Mouse (Mus musculus) stomach, embryonic 16.5 days (tissue): ENCODE results near the gene Tnfrsf22. TPM values are rescaled to one million over a fixed set of nuclear protein-coding genes. Genes with fewer than 3 reads are reported as not detected.
"Not testable (repeated sequence)": the region's sequence is repeated elsewhere in the genome, so short reads cannot be mapped to it uniquely, and the experiment has no call there.

Source experiments
- ATAC-seq: fragments of 200-750 bp; cut with Nextera tagmentation; 2 replicates; pipeline ENCODE4 v1.8.0; 2017; ENCODE audit warnings: moderate number of reproducible peaks, moderate TSS enrichment; ENCODE audit not compliant: insufficient read depth, low FRiP score
- H3K27ac ChIP-seq: fragments of 300-500 bp; sonication (generic); 2 replicates; pipeline ENCODE4 v1.5.1; 2014; ENCODE audit warnings: low read length
- H3K27me3 ChIP-seq: fragments of 300-500 bp; sonication (generic); 2 replicates; pipeline ENCODE4 v1.6.1; 2014; ENCODE audit warnings: low read length, control low read depth, mixed read lengths; ENCODE audit not compliant: control insufficient read depth, insufficient read depth
- H3K36me3 ChIP-seq: fragments of 300-500 bp; sonication (generic); 2 replicates; pipeline ENCODE4 v1.6.1; 2014; ENCODE audit warnings: low read length; ENCODE audit not compliant: control insufficient read depth, insufficient read depth
- H3K4me1 ChIP-seq: fragments of 300-500 bp; sonication (generic); 2 replicates; pipeline ENCODE4 v1.6.1; 2014; ENCODE audit warnings: low read length, control low read depth, mixed read lengths; ENCODE audit not compliant: control insufficient read depth, insufficient read depth
- H3K4me2 ChIP-seq: fragments of 300-500 bp; sonication (generic); 2 replicates; pipeline ENCODE4 v1.6.1; 2014; ENCODE audit warnings: low read depth, low read length, mixed read lengths
- H3K4me3 ChIP-seq: fragments of 300-500 bp; sonication (generic); replicated peaks from 2 replicates; pipeline ENCODE4 v1.5.1; 2014; ENCODE audit warnings: mild to moderate bottlenecking, low read length
- H3K9ac ChIP-seq: fragments of 300-500 bp; sonication (generic); 2 replicates; pipeline ENCODE4 v1.6.1; 2014; ENCODE audit warnings: low read length
- H3K9me3 ChIP-seq: fragments of 300-500 bp; sonication (generic); replicated peaks from 2 replicates; pipeline ENCODE4 v1.6.1; 2016; ENCODE audit warnings: low read length, control low read depth; ENCODE audit not compliant: control insufficient read depth
- WGBS: fragments of 180-500 bp; shearing (Covaris S2); extraction: QIAGEN DNeasy Blood & Tissue Kit; methylation state at CpG from one replicate; pipeline ENCODE4 v1.1.7; 2014; 5-methylcytosine and 5-hydroxymethylcytosine counted together
- polyA plus RNA-seq: library from polyadenylated mRNA; unstranded; fragments of >200 nt; fragmentation: Nextera tagmentation; extraction: Ambion mirVana; gene quantifications from 2 replicates; pipeline ENCODE4 v1.2.1, GENCODE M21; 2015

The Tnfrsf22 gene
- polyA plus RNA-seq, 1 experiment from 2014 or later = 6.4 TPM

- 53% methylated on average over 10 of the region's 10 CpGs for WGBS
- H3K27ac ChIP-seq, H3K4me1 ChIP-seq, H3K9me3 ChIP-seq, H3K27me3 ChIP-seq, H3K9ac ChIP-seq, H3K36me3 ChIP-seq, ATAC-seq: not testable (repeated sequence)
- peak overlapping the region; percentile 65 for H3K4me3 ChIP-seq
- 0 out of 2 replicates have a peak overlapping the region, but pooled peaks have one; percentile 94 for H3K4me2 ChIP-seq
Measured at GRCm38 (mm10) chr7:143649769-143650346, 397 bp upstream of the Tnfrsf22 start.

GRCm38 (mm10) chr7:143643949-143644348 is 5.5 kb downstream of the Tnfrsf22 start:
- H3K4me1 ChIP-seq, ATAC-seq, H3K27me3 ChIP-seq, H3K9ac ChIP-seq, H3K4me2 ChIP-seq, H3K4me3 ChIP-seq, H3K36me3 ChIP-seq, H3K27ac ChIP-seq, H3K9me3 ChIP-seq: not testable (repeated sequence)
- 88% methylated on average over 2 of the region's 2 CpGs for WGBS

- Histone ChIP-seq H3K4me3 (no peak overlapping the region), H3K9ac (no peak overlapping the region), H3K27ac (no peak overlapping the region), H3K9me3 (no peaks in the 10 kb centered on the region), H3K27me3 (no peaks in the 10 kb centered on the region), H3K36me3 (no peaks in the 10 kb centered on the region), H3K4me2 (no peak overlapping the region), H3K4me1 (no peaks in the 10 kb centered on the region)
- ATAC-seq = no peak
- 87% methylated on average over 1 of the region's 1 CpGs for WGBS
Measured at GRCm38 (mm10) chr7:143636674-143637073, 12.8 kb downstream of the Tnfrsf22 start.

GRCm38 (mm10) chr7:143631503-143631902 is 18.0 kb downstream of the Tnfrsf22 start:
- Histone ChIP-seq H3K4me3 (no peak overlapping the region), H3K4me1 (no peaks in the 10 kb centered on the region), H3K4me2 (no peak overlapping the region), H3K9ac (no peak overlapping the region), H3K27ac (no peak overlapping the region), H3K9me3 (no peaks in the 10 kb centered on the region), H3K27me3 (no peaks in the 10 kb centered on the region), H3K36me3 (no peaks in the 10 kb centered on the region)
- ATAC-seq = no peak
- 55% methylated on average over 2 of the region's 2 CpGs for WGBS

GRCm38 (mm10) chr7:143629501-143629900 is 20.0 kb downstream of the Tnfrsf22 start:
- no peaks in the 10 kb centered on the region for H3K36me3 ChIP-seq
- 26% methylated on average over 1 of the region's 1 CpGs for WGBS
- no peaks in the 10 kb centered on the region for H3K4me1 ChIP-seq
- no peak overlapping the region for H3K4me3 ChIP-seq
- ATAC-seq = no peak
- H3K27me3 ChIP-seq = no peaks in the 10 kb centered on the region
- H3K9ac ChIP-seq = no peak overlapping the region
- H3K4me2 ChIP-seq = no peak overlapping the region
- no peaks in the 10 kb centered on the region for H3K9me3 ChIP-seq
- H3K27ac ChIP-seq = no peak overlapping the region

- no peaks in the 10 kb centered on the region for H3K27me3 ChIP-seq
- no peaks in the 10 kb centered on the region for H3K4me1 ChIP-seq
- no peak within 1 kb of the TSS for H3K9ac ChIP-seq
- no peak for ATAC-seq
- 94% methylated on average over 1 of the region's 1 CpGs for WGBS
- H3K4me3 ChIP-seq = no peak within 1 kb of the TSS
- no peaks in the 10 kb centered on the region for H3K9me3 ChIP-seq
- no peak within 1 kb of the TSS for H3K27ac ChIP-seq
- H3K36me3 ChIP-seq = no peaks in the 10 kb centered on the region
- no peak within 1 kb of the TSS for H3K4me2 ChIP-seq
Measured at GRCm38 (mm10) chr7:143628540-143628939, 20.9 kb downstream of the Tnfrsf22 start, which contains the start of gene Tnfrsf26. TSS of gene Tnfrsf26 (minus strand) at chr7:143628722.

- 57% methylated on average over 10 of the region's 10 CpGs for WGBS
- no peak overlapping the region for H3K27ac ChIP-seq
- no peak overlapping the region for H3K4me3 ChIP-seq
- no peaks in the 10 kb centered on the region for H3K36me3 ChIP-seq
- H3K4me1 ChIP-seq = no peaks in the 10 kb centered on the region
- ATAC-seq = no peak
- no peak overlapping the region for H3K4me2 ChIP-seq
- H3K27me3 ChIP-seq = no peaks in the 10 kb centered on the region
- H3K9me3 ChIP-seq = no peaks in the 10 kb centered on the region
- H3K9ac ChIP-seq = no peak overlapping the region
Measured at GRCm38 (mm10) chr7:143627555-143628286, 21.7 kb downstream of the Tnfrsf22 start.

GRCm38 (mm10) chr7:143626178-143626577 is 23.3 kb downstream of the Tnfrsf22 start:
- no peaks in the 10 kb centered on the region for H3K36me3 ChIP-seq
- H3K4me1 ChIP-seq = no peaks in the 10 kb centered on the region
- no peaks in the 10 kb centered on the region for H3K9me3 ChIP-seq
- no peak overlapping the region for H3K27ac ChIP-seq
- no peak overlapping the region for H3K9ac ChIP-seq
- H3K4me2 ChIP-seq = no peak overlapping the region
- H3K27me3 ChIP-seq = no peaks in the 10 kb centered on the region
- WGBS = 71% methylated on average over 2 of the region's 2 CpGs
- H3K4me3 ChIP-seq = no peak overlapping the region
- no peak for ATAC-seq

GRCm38 (mm10) chr7:143625151-143625550 is 24.3 kb downstream of the Tnfrsf22 start:
- Histone ChIP-seq H3K27ac (no peak overlapping the region), H3K9ac (no peak overlapping the region), H3K4me2 (no peak overlapping the region), H3K4me1 (no peaks in the 10 kb centered on the region), H3K9me3 (no peaks in the 10 kb centered on the region), H3K36me3 (no peaks in the 10 kb centered on the region), H3K27me3 (no peaks in the 10 kb centered on the region), H3K4me3 (no peak overlapping the region)
- ATAC-seq = no peak
- 64% methylated on average over 5 of the region's 5 CpGs for WGBS
